Mouse (Mus musculus): Measurements from ENCODE around the gene Dnajc5g. TPM values are rescaled to one million over a fixed set of nuclear protein-coding genes. Genes with fewer than 3 reads are reported as not detected.
A peak's percentile ranks its signal among the peaks of the same experiment; 100 is the strongest.

Gene Dnajc5g
- total and polyA plus RNA-seq, 3 experiments, result not detected

DNA sequence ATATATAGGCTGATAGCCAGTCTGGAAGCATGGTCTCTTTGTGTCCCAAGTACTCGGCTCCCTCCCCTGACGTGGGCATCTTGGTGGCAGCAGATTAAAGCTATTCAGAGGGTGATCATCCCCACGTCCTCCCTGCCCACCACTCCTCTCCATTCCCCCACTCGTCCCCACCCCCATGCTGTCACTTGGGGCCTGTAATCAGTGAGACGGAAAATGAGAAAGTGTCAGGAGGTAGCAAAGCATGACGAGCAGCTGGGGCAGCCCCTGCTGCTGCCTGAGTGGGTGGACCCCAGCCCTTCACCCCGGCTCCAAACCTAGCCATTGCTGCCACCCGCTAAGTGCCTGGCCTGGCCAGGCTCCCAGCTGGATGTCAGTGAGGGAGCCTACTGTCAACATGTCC is 22.1 kb upstream of the Dnajc5g start:
- DNase-seq (ENCODE audit: extremely low read depth), result peak; percentile 61
- Histone ChIP-seq H3K9me3 (replicated peaks; ENCODE audit: low read length) (no peaks in the 10 kb centered on the region), H3K4me2 (ENCODE audit: insufficient read depth, low read depth, poor library complexity, severe bottlenecking) (peak overlapping the region; percentile 95), H3K9ac (ENCODE audit: insufficient read depth, low read depth) (no peak overlapping the region), H3K4me3 (replicated peaks in 1 of 3; ENCODE audit: low read depth in 2 of 3, low read length in 2 of 3, poor library complexity in 1 of 3) (no peak overlapping the region), H3K27ac (ENCODE audit: insufficient read depth, low read depth) (no peak overlapping the region), H3K4me1 (ENCODE audit: control insufficient read depth in 1 of 2, insufficient read depth in 2 of 2) (peaks cover 13 to 36% of the 10 kb centered on the region in 2 experiments), H3K27me3 (replicated peaks) (peaks cover 29% of the 10 kb centered on the region), H3K36me3 (replicated peaks in 1 of 2; ENCODE audit: control insufficient read depth in 1 of 2, insufficient read depth in 1 of 2, low read length in 1 of 2) (peaks cover 6 to 21% of the 10 kb centered on the region in 2 experiments), H3K79me2 (replicated peaks; ENCODE audit: control insufficient read depth, extremely low read depth, insufficient read depth, poor library complexity, severe bottlenecking) (no peaks in the 10 kb centered on the region)
- in situ Hi-C loops (cut with MboI; ENCODE audit: low pct_ligation_motif_present, low pct_unique_long_range_greater_than_20kb, low sequenced_read_pairs) (no loop called here), dilution Hi-C loops (cut with MboI; ENCODE audit: extremely low pct_ligation_motif_present, extremely low pct_unique_long_range_greater_than_20kb, low sequenced_read_pairs) (no loop called here)
- TF ChIP-seq MAX (IDR thresholded peaks at IDR 0.05; ENCODE audit: low read length), result 0 out of 2 replicates have a peak, but pooled peaks have one; percentile 30
- TF ChIP-seq MXI1 (IDR thresholded peaks at IDR 0.05; ENCODE audit: low read depth, low read length), result no peak; the same call in 1 of the 2 replicates
- TF ChIP-seq PAX5 (IDR thresholded peaks at IDR 0.05; ENCODE audit: low read length), result no peak
- no peak for TF ChIP-seq JUND (conservative IDR thresholded peaks at IDR 0.05; ENCODE audit: low read depth, low read length)
- TF ChIP-seq TCF12 (IDR thresholded peaks at IDR 0.05; ENCODE audit: low read depth, low read length), result peak; percentile 58
- no peak for TF ChIP-seq UBTF (IDR thresholded peaks at IDR 0.05; ENCODE audit: low read depth, low read length)
- TF ChIP-seq SIN3A (IDR thresholded peaks at IDR 0.05; ENCODE audit: low read length), result peak; percentile 36; the same call in 1 of the 2 replicates
- TF ChIP-seq RAD21 (IDR thresholded peaks at IDR 0.05; ENCODE audit: low read depth, low read length), result no peak
- TF ChIP-seq BHLHE40 (IDR thresholded peaks at IDR 0.05; ENCODE audit: low read depth, low read length), result peak; percentile 80
- no peak for TF ChIP-seq USF2 (conservative IDR thresholded peaks at IDR 0.05; ENCODE audit: low read depth, low read length)
- TF ChIP-seq MYC (IDR thresholded peaks at IDR 0.05; ENCODE audit: low read depth, low read length), result no peak
- no peak for TF ChIP-seq HCFC1 (IDR thresholded peaks at IDR 0.05; ENCODE audit: low read depth, low read length)
- no peak for TF ChIP-seq GABPA (IDR thresholded peaks at IDR 0.05; ENCODE audit: insufficient replicate concordance, low read depth, low read length)
- no peak for TF ChIP-seq NRF1 (IDR thresholded peaks at IDR 0.05; ENCODE audit: low read depth, low read length)
- TF ChIP-seq ZNF384 (IDR thresholded peaks at IDR 0.05; ENCODE audit: low read depth, low read length), result no peak
- peak; percentile 82; the same call in 1 of the 2 replicates for TF ChIP-seq CHD2 (IDR thresholded peaks at IDR 0.05; ENCODE audit: low read length)
- TF ChIP-seq POLR2A (IDR thresholded peaks at IDR 0.05; ENCODE audit: low read depth, low read length), result 0 out of 2 replicates have a peak, but pooled peaks have one; percentile 9
- no peak for TF ChIP-seq TBP (conservative IDR thresholded peaks at IDR 0.05; ENCODE audit: low read depth, low read length)
- peak; percentile 58 for TF ChIP-seq EP300 (IDR thresholded peaks at IDR 0.05; ENCODE audit: low read length)
- no peak for TF ChIP-seq ZC3H11A (IDR thresholded peaks at IDR 0.05; ENCODE audit: low read depth, low read length)
- TF ChIP-seq USF1 (IDR thresholded peaks at IDR 0.05; ENCODE audit: low read depth, low read length), result no peak
- no peak for TF ChIP-seq KAT2A (IDR thresholded peaks at IDR 0.05; ENCODE audit: insufficient replicate concordance, low read length)
- peak; percentile 52; the same call in 1 of the 2 replicates for TF ChIP-seq MAZ (IDR thresholded peaks at IDR 0.05; ENCODE audit: low read depth, low read length)
- no peak for TF ChIP-seq ZMIZ1 (IDR thresholded peaks at IDR 0.05; ENCODE audit: low read depth, low read length)
- no peak for TF ChIP-seq E2F4 (IDR thresholded peaks at IDR 0.05; ENCODE audit: insufficient replicate concordance, low read depth, low read length)
- peak; percentile 71 for TF ChIP-seq IRF4 (IDR thresholded peaks at IDR 0.05; ENCODE audit: low read depth, low read length)
- no peak for TF ChIP-seq JUN (IDR thresholded peaks at IDR 0.05; ENCODE audit: insufficient read depth, low read depth, low read length)
- peak; percentile 73 for TF ChIP-seq ETS1 (conservative IDR thresholded peaks at IDR 0.05; ENCODE audit: low read depth, low read length)
- no peak for TF ChIP-seq ZKSCAN1 (IDR thresholded peaks at IDR 0.05; ENCODE audit: borderline replicate concordance, low read depth, low read length)
- TF ChIP-seq MEF2A (IDR thresholded peaks at IDR 0.05; ENCODE audit: borderline replicate concordance, low read depth, low read length), result peak; percentile 49; the same call in 1 of the 2 replicates
- no peak for TF ChIP-seq POLR2AphosphoS2 (IDR thresholded peaks at IDR 0.05; ENCODE audit: low read depth, low read length)
- no peak for TF ChIP-seq NELFE (IDR thresholded peaks at IDR 0.05; ENCODE audit: low read depth, low read length)
- 0 out of 2 replicates have a peak, but pooled peaks have one; percentile 25 for TF ChIP-seq RCOR1 (conservative IDR thresholded peaks at IDR 0.05; ENCODE audit: low read depth, low read length)
- TF ChIP-seq SMC3 (IDR thresholded peaks at IDR 0.05; ENCODE audit: low read depth, low read length), result no peak
- TF ChIP-seq CTCF (conservative IDR thresholded peaks at IDR 0.05 in 1 of 2, IDR thresholded peaks at IDR 0.05 in 1 of 2; ENCODE audit: low read depth in 2 of 2, low read length in 2 of 2), result no peak
- no peak for TF ChIP-seq CHD1 (IDR thresholded peaks at IDR 0.05; ENCODE audit: low read depth, low read length)
- no peak for TF ChIP-seq ELF1 (IDR thresholded peaks at IDR 0.05; ENCODE audit: low read depth, low read length)
- peak; percentile 61; the same call in 1 of the 2 replicates for TF ChIP-seq MAFK (IDR thresholded peaks at IDR 0.05; ENCODE audit: insufficient replicate concordance, low read length)
